Mouse (Mus musculus) heart, adult 11 months (tissue): ENCODE results near the gene Eefsec.

Experiments
- DNase-seq: peaks from one replicate; pipeline ENCODE4 v3.0.0; 2022

Gene Eefsec

GRCm38 (mm10) chr6:88412604-88413003 lies 33.7 kb downstream of the Eefsec start:
- DNase-seq: no peak

- peak; percentile 71 for DNase-seq
These were observed 36.8 kb downstream of the Eefsec start for GRCm38 (mm10) chr6:88409492-88409891.

GRCm38 (mm10) chr6:88400451-88400850 lies 45.9 kb downstream of the Eefsec start:
- no peak for DNase-seq

GRCm38 (mm10) chr6:88397985-88398384 lies 48.4 kb downstream of the Eefsec start:
- no peak for DNase-seq

GRCm38 (mm10) chr6:88388946-88389345 lies 57.4 kb downstream of the Eefsec start:
- peak; percentile 97 for DNase-seq

GRCm38 (mm10) chr6:88387836-88388724 lies 58.3 kb downstream of the Eefsec start:
- DNase-seq: peak; percentile 92

- DNase-seq: no peak
These were observed 61.8 kb downstream of the Eefsec start for GRCm38 (mm10) chr6:88384420-88385053.

- DNase-seq: no peak
These were observed 62.6 kb downstream of the Eefsec start for GRCm38 (mm10) chr6:88383734-88384133.

GRCm38 (mm10) chr6:88379756-88380155 lies 66.6 kb downstream of the Eefsec start:
- DNase-seq: no peak

GRCm38 (mm10) chr6:88378829-88379228 lies 67.5 kb downstream of the Eefsec start:
- peak; percentile 90 for DNase-seq

GRCm38 (mm10) chr6:88374247-88374646 lies 72.1 kb downstream of the Eefsec start:
- DNase-seq: no peak

- peak; percentile 97 for DNase-seq
These were observed 76.3 kb downstream of the Eefsec start for GRCm38 (mm10) chr6:88369851-88370635.

- peak; percentile 92 for DNase-seq
These were observed 82.8 kb downstream of the Eefsec start for GRCm38 (mm10) chr6:88363475-88364012.

- DNase-seq: no peak
These were observed 85.2 kb downstream of the Eefsec start for GRCm38 (mm10) chr6:88361096-88361495.

- no peak for DNase-seq
These were observed 88.1 kb downstream of the Eefsec start for GRCm38 (mm10) chr6:88358210-88358609.

GRCm38 (mm10) chr6:88355866-88356265 lies 90.5 kb downstream of the Eefsec start:
- DNase-seq: peak; percentile 94

- no peak for DNase-seq
These were observed 93.8 kb downstream of the Eefsec start for GRCm38 (mm10) chr6:88352541-88352940.

- DNase-seq: peak; percentile 90
These were observed 99.6 kb downstream of the Eefsec start for GRCm38 (mm10) chr6:88346776-88347175.

- DNase-seq: peak; percentile 55
These were observed 101.0 kb downstream of the Eefsec start for GRCm38 (mm10) chr6:88345311-88345710.

- peak; percentile 95 for DNase-seq
These were observed 102.6 kb downstream of the Eefsec start for GRCm38 (mm10) chr6:88343485-88344450.

GRCm38 (mm10) chr6:88342965-88343364 lies 103.4 kb downstream of the Eefsec start:
- peak; percentile 64 for DNase-seq

GRCm38 (mm10) chr6:88341182-88341581 lies 105.2 kb downstream of the Eefsec start:
- no peak for DNase-seq
